Mouse (Mus musculus) granulocyte monocyte progenitor cell, adult 5-6 weeks (primary cell): Measurements from ENCODE around the gene Atf4. TPM values are rescaled to one million over a fixed set of nuclear protein-coding genes. Genes with fewer than 3 reads are reported as not detected.

Source experiments
- ATAC-seq: replicated peaks from 2 replicates; pipeline ENCODE4 v1.8.0; 2016; ENCODE audit warnings: mild to moderate bottlenecking, moderate TSS enrichment, inconsistent platforms; ENCODE audit not compliant: poor library complexity, severe bottlenecking
- total RNA-seq, 2 experiments: library from RNA; stranded (forward) in 1 of 2; stranded (reverse) in 1 of 2; fragments of 200-712, 200-1000 nt in 1 of 2; fragments of >200 nt in 1 of 2; fragmentation: Nextera tagmentation in 1 of 2; gene quantifications; 2 replicates each; pipeline ENCODE4 v1.2.3; 2014 to 2017

The Atf4 gene
- total RNA-seq, 2 experiments from 2014 or later: 214 to 380 TPM

GRCm38 (mm10) chr15:80248596-80248995, 6.4 kb upstream of the Atf4 start:
- ATAC-seq: no peak

- no peak for ATAC-seq
These were observed 5.3 kb upstream of the Atf4 start for GRCm38 (mm10) chr15:80249672-80250071.

GRCm38 (mm10) chr15:80250586-80250985, 4.4 kb upstream of the Atf4 start:
- no peak for ATAC-seq

GRCm38 (mm10) chr15:80253530-80253929, 1.5 kb upstream of the Atf4 start:
- ATAC-seq: no peak

- ATAC-seq: no peak
These were observed 777 bp upstream of the Atf4 start for GRCm38 (mm10) chr15:80254207-80254606.

- ATAC-seq: peak; percentile 50
These were observed 700 bp downstream of the Atf4 start for GRCm38 (mm10) chr15:80255646-80256121.

- no peak for ATAC-seq
These were observed 1.3 kb downstream of the Atf4 start for GRCm38 (mm10) chr15:80256242-80256641.

- no peak for ATAC-seq
These were observed 1.9 kb downstream of the Atf4 start for GRCm38 (mm10) chr15:80256656-80257601.

GRCm38 (mm10) chr15:80257602-80258239, 2.7 kb downstream of the Atf4 start:
- ATAC-seq: no peak

- ATAC-seq: no peak
These were observed 3.5 kb downstream of the Atf4 start for GRCm38 (mm10) chr15:80258240-80259170.

GRCm38 (mm10) chr15:80259406-80260045, 4.5 kb downstream of the Atf4 start:
- ATAC-seq: no peak

- ATAC-seq: peak; percentile 33; the same call in 1 of the 2 replicates
These were observed 5.7 kb downstream of the Atf4 start for GRCm38 (mm10) chr15:80260677-80261076.

GRCm38 (mm10) chr15:80261100-80261499, 6.1 kb downstream of the Atf4 start:
- ATAC-seq: no peak

- peak; percentile 91 for ATAC-seq
These were observed 8.9 kb downstream of the Atf4 start, which contains the start of gene Rps19bp1 for GRCm38 (mm10) chr15:80263610-80264575. Gene Rps19bp1, minus strand, starts transcription at chr15:80264315.

GRCm38 (mm10) chr15:80266281-80266680, 11.3 kb downstream of the Atf4 start:
- peak; percentile 47 for ATAC-seq

- no peak for ATAC-seq
These were observed 16.9 kb downstream of the Atf4 start for GRCm38 (mm10) chr15:80271858-80272396.

GRCm38 (mm10) chr15:80277107-80277506, 22.1 kb downstream of the Atf4 start:
- no peak for ATAC-seq

- ATAC-seq: peak; percentile 42; the same call in 1 of the 2 replicates
These were observed 22.6 kb downstream of the Atf4 start for GRCm38 (mm10) chr15:80277625-80278024.
